Mouse (Mus musculus) thymus, adult 2 months (tissue): Measurements from ENCODE around the gene Gm44973. TPM values are rescaled to one million over a fixed set of nuclear protein-coding genes. Genes with fewer than 3 reads are reported as not detected.
"Not testable (repeated sequence)": the region's sequence is repeated elsewhere in the genome, so short reads cannot be mapped to it uniquely, and the experiment has no call there.

ENCODE experiments used
- DNase-seq: peaks from one replicate; pipeline ENCODE4 v3.0.0; 2021
- H3K27ac ChIP-seq: fragments of 200-500 bp; 2 replicates; pipeline ENCODE4 v1.5.1; 2012; ENCODE audit warnings: low read length, control low read depth; ENCODE audit not compliant: control insufficient read depth, insufficient read depth
- H3K27me3 ChIP-seq: fragments of 200-500 bp; 2 replicates; pipeline ENCODE4 v1.6.1; 2012; ENCODE audit warnings: mild to moderate bottlenecking, low read length, moderate library complexity, mixed read lengths; ENCODE audit not compliant: control insufficient read depth, insufficient read depth
- H3K36me3 ChIP-seq: fragments of 200-500 bp; 2 replicates; pipeline ENCODE4 v1.6.1; 2012; ENCODE audit warnings: mild to moderate bottlenecking, low read length, moderate library complexity; ENCODE audit not compliant: control insufficient read depth, insufficient read depth
- H3K4me1 ChIP-seq: fragments of 200-500 bp; replicated peaks from 2 replicates; pipeline ENCODE4 v1.6.1; 2012; ENCODE audit warnings: low read length; ENCODE audit not compliant: control insufficient read depth, insufficient read depth
- H3K4me3 ChIP-seq: fragments of 200-500 bp; 2 replicates; pipeline ENCODE4 v1.5.1; 2012; ENCODE audit warnings: mild to moderate bottlenecking, low read length, control low read depth, moderate library complexity; ENCODE audit not compliant: control insufficient read depth, insufficient read depth
- CTCF ChIP-seq: fragments of 200-500 bp; IDR thresholded peaks from 2 replicates; pipeline ENCODE4 v1.5.1; 2012; ENCODE audit warnings: mild to moderate bottlenecking, control low read depth, low read length, moderate library complexity, borderline replicate concordance; ENCODE audit not compliant: control insufficient read depth, poor library complexity, insufficient read depth; ENCODE audit errors: extremely low read depth
- POLR2A ChIP-seq: fragments of 200-500 bp; IDR thresholded peaks from 2 replicates; pipeline ENCODE4 v1.6.1; 2012; ENCODE audit warnings: mild to moderate bottlenecking, low read length, control low read depth, moderate library complexity; ENCODE audit not compliant: control insufficient read depth, poor library complexity, insufficient read depth; ENCODE audit errors: extremely low read depth
- WGBS: fragments of 180-500 bp; shearing (Covaris S2); methylation state at CpG from one replicate; pipeline ENCODE4 v1.1.7; 2018; 5-methylcytosine and 5-hydroxymethylcytosine counted together
- polyA plus RNA-seq: library from polyadenylated mRNA; depleted of rRNA; stranded (reverse); fragments of >200 nt; gene quantifications from 2 replicates; pipeline ENCODE4 v1.2.3, GENCODE M21; 2012

The Gm44973 gene
- polyA plus RNA-seq, 1 experiment = not detected

- WGBS = 41% methylated on average over 3 of the region's 3 CpGs
Observed at GRCm38 (mm10) chr7:5016057-5016456, 761 bp downstream of the Gm44973 start.

GRCm38 (mm10) chr7:5016920-5017319, 1.6 kb downstream of the Gm44973 start:
- H3K4me1 ChIP-seq = peaks cover 10% of the 10 kb centered on the region
- no peak overlapping the region for H3K27ac ChIP-seq
- TF ChIP-seq CTCF (no peak), POLR2A (no peak)
- no peak for DNase-seq
- peaks cover 8% of the 10 kb centered on the region for H3K36me3 ChIP-seq
- no peak overlapping the region for H3K4me3 ChIP-seq
- H3K27me3 ChIP-seq = no peaks in the 10 kb centered on the region
- 96% methylated on average over 2 of the region's 2 CpGs for WGBS

More at GRCm38 (mm10) chr7:5016057-5016456, 761 bp downstream of the Gm44973 start:
- peak overlapping the region; percentile 67; the same call in 1 of the 2 replicates for H3K4me3 ChIP-seq
- DNase-seq = no peak
- peak overlapping the region; percentile 56 for H3K27ac ChIP-seq
- H3K36me3 ChIP-seq = peaks cover 16% of the 10 kb centered on the region
- TF ChIP-seq POLR2A (no peak), CTCF (no peak)
- H3K27me3 ChIP-seq = no peaks in the 10 kb centered on the region
- H3K4me1 ChIP-seq = peaks cover 4% of the 10 kb centered on the region

DNA sequence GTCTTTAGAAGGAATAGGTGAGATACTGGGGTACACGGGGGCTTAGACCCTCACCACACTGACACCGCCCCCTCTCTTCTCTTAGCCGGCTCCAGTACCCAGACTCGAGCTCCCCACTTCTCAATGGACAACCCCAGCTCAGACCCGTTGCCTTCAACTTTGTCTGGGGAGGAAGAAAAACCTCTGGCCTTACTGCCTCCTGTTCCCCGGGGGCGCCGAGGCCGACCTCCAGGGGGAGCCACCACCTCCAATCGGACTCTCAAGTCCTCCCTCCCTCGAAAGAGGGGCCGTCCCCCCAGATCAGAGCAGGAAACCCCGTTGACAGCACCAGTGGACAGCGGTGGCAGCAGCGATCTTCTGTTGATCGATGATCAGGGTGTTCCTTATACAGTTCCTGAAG, 2.1 kb downstream of the Gm44973 start:
- TF ChIP-seq CTCF = no peak
- no peak for TF ChIP-seq POLR2A
- no peaks in the 10 kb centered on the region for H3K27me3 ChIP-seq
- H3K4me1 ChIP-seq = peaks cover 12% of the 10 kb centered on the region
- H3K36me3 ChIP-seq = peaks cover 7% of the 10 kb centered on the region
- no peak overlapping the region for H3K27ac ChIP-seq
- peak; percentile 40 for DNase-seq
- H3K4me3 ChIP-seq = no peak overlapping the region
- WGBS = 95% methylated on average over 16 of the region's 16 CpGs

- WGBS = 98% methylated on average over 21 of the region's 21 CpGs
- no peak for DNase-seq
- no peak for TF ChIP-seq POLR2A
- TF ChIP-seq CTCF = no peak
- Histone ChIP-seq H3K27ac (no peak overlapping the region), H3K4me3 (no peak overlapping the region), H3K36me3 (peaks cover 4% of the 10 kb centered on the region; the same call in 1 of the 2 replicates), H3K4me1 (peaks cover 12% of the 10 kb centered on the region), H3K27me3 (no peaks in the 10 kb centered on the region)
Observed at GRCm38 (mm10) chr7:5017931-5018330, 2.6 kb downstream of the Gm44973 start.

- Histone ChIP-seq H3K27ac (peak overlapping the region; percentile 49; the same call in 1 of the 2 replicates), H3K4me1 (peaks cover 12% of the 10 kb centered on the region)
- not testable (repeated sequence) for DNase-seq, H3K36me3 ChIP-seq, H3K27me3 ChIP-seq, H3K4me3 ChIP-seq
- WGBS = 27% methylated on average over 8 of the region's 8 CpGs
Observed at GRCm38 (mm10) chr7:5019576-5019975, 4.3 kb downstream of the Gm44973 start.

GRCm38 (mm10) chr7:5020000-5020681, 4.8 kb downstream of the Gm44973 start, which contains the start of the genes Zfp865 and Ccdc106:
Gene Zfp865, plus strand, starts transcription at chr7:5020376.
Gene Ccdc106, plus strand, starts transcription at chr7:5020553.
- Histone ChIP-seq H3K36me3 (0 out of 2 replicates have a peak, but pooled peaks cover 4% of the 10 kb centered on the region), H3K27ac (peak within 1 kb of the TSS; percentile 83), H3K4me3 (peak within 1 kb of the TSS; percentile 66), H3K27me3 (no peaks in the 10 kb centered on the region), H3K4me1 (peaks cover 12% of the 10 kb centered on the region)
- under 1% methylated on average over 48 of the region's 49 CpGs for WGBS
- DNase-seq = peak; percentile 99
- peak; percentile 79 for TF ChIP-seq POLR2A
- TF ChIP-seq CTCF = peak; percentile 68

GRCm38 (mm10) chr7:5020685-5021084, 5.4 kb downstream of the Gm44973 start:
- Histone ChIP-seq H3K27me3 (no peaks in the 10 kb centered on the region), H3K36me3 (0 out of 2 replicates have a peak, but pooled peaks cover 4% of the 10 kb centered on the region), H3K4me3 (peak overlapping the region; percentile 66), H3K27ac (peak overlapping the region; percentile 62), H3K4me1 (peaks cover 12% of the 10 kb centered on the region)
- WGBS = under 1% methylated on average over 15 of the region's 15 CpGs
- no peak for DNase-seq
- TF ChIP-seq CTCF (no peak), POLR2A (no peak)
